Mouse (Mus musculus) telencephalon, adult 2 months (tissue): Measurements from ENCODE around the gene Pde6d.

Experiments
- DNase-seq: peaks from one replicate; pipeline ENCODE4 v3.0.0-alpha.2; 2011; ENCODE audit warnings: low read depth, low spot score

The Pde6d gene

GRCm38 (mm10) chr1:86582451-86583096 lies at the start of gene Pde6d, which contains the start of gene Cops7b:
Gene Pde6d, minus strand, starts transcription at chr1:86582629.
Gene Cops7b, plus strand, starts transcription at chr1:86582904.
- peak; percentile 98 for DNase-seq

- no peak for DNase-seq
These were observed 48.1 kb upstream of the Pde6d start for GRCm38 (mm10) chr1:86630527-86630926.

GRCm38 (mm10) chr1:86629936-86630335 lies 47.5 kb upstream of the Pde6d start:
- DNase-seq, result no peak

GRCm38 (mm10) chr1:86628270-86628669 lies 45.8 kb upstream of the Pde6d start:
- no peak for DNase-seq

- DNase-seq, result peak; percentile 26
These were observed 40.9 kb upstream of the Pde6d start for GRCm38 (mm10) chr1:86623001-86624000.

GRCm38 (mm10) chr1:86622296-86622695 lies 39.9 kb upstream of the Pde6d start:
- no peak for DNase-seq

GRCm38 (mm10) chr1:86618454-86619125 lies 36.2 kb upstream of the Pde6d start:
- peak; percentile 57 for DNase-seq

- DNase-seq, result no peak
These were observed 31.8 kb upstream of the Pde6d start for GRCm38 (mm10) chr1:86614269-86614668.

GRCm38 (mm10) chr1:86612081-86612480 lies 29.7 kb upstream of the Pde6d start:
- DNase-seq, result no peak

GRCm38 (mm10) chr1:86610954-86611353 lies 28.5 kb upstream of the Pde6d start:
- DNase-seq, result no peak

GRCm38 (mm10) chr1:86600117-86600516 lies 17.7 kb upstream of the Pde6d start:
- DNase-seq, result no peak

GRCm38 (mm10) chr1:86598516-86598915 lies 16.1 kb upstream of the Pde6d start:
- DNase-seq, result no peak

GRCm38 (mm10) chr1:86596512-86596911 lies 14.1 kb upstream of the Pde6d start:
- peak; percentile 81 for DNase-seq

- DNase-seq, result no peak
These were observed 12.9 kb upstream of the Pde6d start for GRCm38 (mm10) chr1:86595315-86595714.

- DNase-seq, result no peak
These were observed 12.1 kb upstream of the Pde6d start for GRCm38 (mm10) chr1:86594539-86594938.

GRCm38 (mm10) chr1:86586992-86587391 lies 4.6 kb upstream of the Pde6d start:
- DNase-seq, result peak; percentile 64

GRCm38 (mm10) chr1:86583709-86584108 lies 1.3 kb upstream of the Pde6d start:
- no peak for DNase-seq

GRCm38 (mm10) chr1:86581692-86582450 lies 558 bp downstream of the Pde6d start:
- no peak for DNase-seq

- DNase-seq, result no peak
These were observed 2.0 kb downstream of the Pde6d start for GRCm38 (mm10) chr1:86580426-86580825.

GRCm38 (mm10) chr1:86571941-86572340 lies 10.5 kb downstream of the Pde6d start:
- no peak for DNase-seq

GRCm38 (mm10) chr1:86571381-86571780 lies 11.0 kb downstream of the Pde6d start:
- no peak for DNase-seq
